ENCODE assay signal across 8 mouse cellular contexts in genomic region chr1:119053402-119053841, GRCm38 (mm10). TPM values are rescaled to one million over a fixed set of nuclear protein-coding genes. Genes with fewer than 3 reads are reported as not detected.
DNase-seq lines count a peak whose midpoint lies in the region; ATAC-seq lines count a peak whose summit lies in the region.

Gene Gli2, minus strand, starts transcription at chr1:119053619.

- intact Hi-C loops in gastrocnemius, postnatal 14 days (cut with DNase I; ENCODE audit: low total_unique reads): no loop called here

- DNase-seq in adrenal gland, adult 18-20 months (ENCODE audit: low spot score in 2 of 2): peak; percentile 68 to 70
- DNase-seq in embryo, embryonic 10 days (ENCODE audit: low spot score): peak; percentile 97
- DNase-seq in gastrocnemius, postnatal 14 days: peak; percentile 90
- peak; percentile 3 for DNase-seq in induced T-regulatory cell, adult 2 months (ENCODE audit: low read depth)
- DNase-seq in left cerebral cortex, adult 8-10 months (ENCODE audit: low spot score in 2 of 2): peak; percentile 66 to 74
- peak; percentile 84 to 91 for DNase-seq in lung, postnatal 4 days
- peak; percentile 82 for DNase-seq in right cerebral cortex, postnatal 14 days

- ATAC-seq in erythroid progenitor cell, adult 5-6 weeks (replicated peaks; ENCODE audit: low FRiP score, poor library complexity, severe bottlenecking): no peak

RNA-seq across cellular contexts. Expression of gene Gli2, which starts in this region (rescaled TPM):
- 1 to 10 TPM in 1 of 2 experiments, under 1 TPM in 1; 0.53 to 1.1 TPM for total RNA-seq in adrenal gland, adult 18-20 months (2021)
- 1 to 10 TPM; 3.3 to 4.5 TPM for total RNA-seq in gastrocnemius, postnatal 14 days (2021)
- total RNA-seq in left cerebral cortex, adult 8-10 months (2022): 1 to 10 TPM; 3.0 to 3.9 (median 3.4) TPM
- total RNA-seq in erythroid progenitor cell, adult 5-6 weeks (2015; ENCODE audit: low replicate concordance): not detected in 2 replicates
- total RNA-seq in erythroid progenitor cell, adult 5-6 weeks (2017; ENCODE audit: low replicate concordance): not detected in 2 replicates

Comparison
In these comparisons a context has a peak if more than half of its experiments do, and no peak if none do; other contexts are left out.
1. DNase-seq: peak in every context shown above with its lines; median percentile 97 in embryo, embryonic 10 days; 90 in gastrocnemius, postnatal 14 days; 88 in lung, postnatal 4 days; 82 in right cerebral cortex, postnatal 14 days; 70 in left cerebral cortex, adult 8-10 months; 69 in adrenal gland, adult 18-20 months; 3 in induced T-regulatory cell, adult 2 months.